Mouse (Mus musculus) neural tube, embryonic 12.5 days (tissue): Measurements from ENCODE around the gene Gbp9. TPM values are rescaled to one million over a fixed set of nuclear protein-coding genes. Genes with fewer than 3 reads are reported as not detected.

ENCODE experiments used
- polyA plus RNA-seq: library from polyadenylated mRNA; unstranded; fragments of >200 nt; fragmentation: Nextera tagmentation; extraction: Ambion mirVana; gene quantifications from 2 replicates; pipeline ENCODE4 v1.2.1, GENCODE M21; 2016

Gene Gbp9
- polyA plus RNA-seq, 1 experiment from 2014 or later, result 1.0 TPM

Other genes with a start within 250 kb of the Gbp9 start
- gene Abcg3, start 156.8 kb downstream of the Gbp9 start, polyA plus RNA-seq, result 0.56 and 0.75 TPM in 2 replicates
- 0.29 and 0.33 TPM in 2 replicates for gene Gbp8, start within 50 bp of the Gbp9 start, polyA plus RNA-seq
- 0.39 and 0.59 TPM in 2 replicates for gene Gbp4, start within 50 bp of the Gbp9 start, polyA plus RNA-seq
- 0.51 and 0.98 TPM in 2 replicates for gene Gbp10, start 100.0 kb upstream of the Gbp9 start, polyA plus RNA-seq
- 0.18 and 0.24 TPM in 2 replicates for gene Gm43302, start 154.2 kb upstream of the Gbp9 start, polyA plus RNA-seq
- gene Gbp6, start 154.2 kb upstream of the Gbp9 start, polyA plus RNA-seq, result 1.9 and 2.5 TPM in 2 replicates